Mouse (Mus musculus) ES-E14 (cell line): ENCODE measurements around the gene Col7a1.

ENCODE experiments used
- CHD2 ChIP-seq: IDR thresholded peaks from 2 replicates; pipeline ENCODE4 v1.6.1; 2014; ENCODE audit warnings: mild to moderate bottlenecking, low read depth, low read length, inconsistent platforms
- HCFC1 ChIP-seq: IDR thresholded peaks from 2 replicates; pipeline ENCODE4 v1.6.1; 2012; ENCODE audit warnings: low read length, inconsistent platforms, borderline replicate concordance; ENCODE audit not compliant: insufficient read depth
- MAFK ChIP-seq: IDR thresholded peaks from 2 replicates; pipeline ENCODE4 v1.6.1; 2014; ENCODE audit warnings: mild to moderate bottlenecking, low read depth, low read length, inconsistent platforms; ENCODE audit not compliant: insufficient read depth
- ZC3H11A ChIP-seq: IDR thresholded peaks from 2 replicates; pipeline ENCODE4 v1.6.1; 2012; ENCODE audit warnings: low read depth, mild to moderate bottlenecking, inconsistent platforms, low read length, borderline replicate concordance
- ZNF384 ChIP-seq: IDR thresholded peaks from 2 replicates; pipeline ENCODE4 v1.6.1; 2012; ENCODE audit warnings: low read depth, low read length, inconsistent platforms

- no peak for TF ChIP-seq ZC3H11A
- TF ChIP-seq CHD2, result no peak
- TF ChIP-seq MAFK, result no peak
- TF ChIP-seq ZNF384, result no peak
- no peak for TF ChIP-seq HCFC1
Observed at GRCm38 (mm10) chr9:109028421-109028820, 75.0 kb downstream of the Col7a1 start.
